Mouse (Mus musculus): ENCODE data around the gene Pigq. TPM values are rescaled to one million over a fixed set of nuclear protein-coding genes. Genes with fewer than 3 reads are reported as not detected.
A peak's percentile ranks its signal among the peaks of the same experiment; 100 is the strongest.

The Pigq gene
- polyA plus RNA-seq, 1 experiment from 2014 or later: 61.2 TPM

- WGBS: under 1% methylated on average over 56 of the region's 58 CpGs
- H3K9ac ChIP-seq (replicated peaks; ENCODE audit: low read depth, low read length): 0 out of 2 replicates have a peak within 1 kb of the TSS, but pooled peaks have one; percentile 2
- no peaks in the 10 kb centered on the region for H3K9me3 ChIP-seq (ENCODE audit: control insufficient read depth, low read length)
- H3K36me3 ChIP-seq (ENCODE audit: control insufficient read depth, insufficient read depth): no peaks in the 10 kb centered on the region; the same call in 1 of the 2 replicates
- ATAC-seq: no peak
- peak within 1 kb of the TSS; percentile 46 for H3K4me2 ChIP-seq (ENCODE audit: low read length)
- peaks cover 11% of the 10 kb centered on the region for H3K4me1 ChIP-seq (replicated peaks; ENCODE audit: control insufficient read depth, insufficient read depth, low read length)
- peak within 1 kb of the TSS; percentile 34 for H3K4me3 ChIP-seq (replicated peaks; ENCODE audit: low read length)
- peaks cover 36% of the 10 kb centered on the region for H3K27me3 ChIP-seq (replicated peaks; ENCODE audit: control insufficient read depth, insufficient read depth, low read length)
- no peak within 1 kb of the TSS for H3K27ac ChIP-seq (ENCODE audit: low read length)
Observed at GRCm38 (mm10) chr17:25951803-25952623, 7.3 kb upstream of the Pigq start, which contains the start of gene A930017K11Rik. Gene A930017K11Rik, minus strand, starts transcription at chr17:25952565.

DNA sequence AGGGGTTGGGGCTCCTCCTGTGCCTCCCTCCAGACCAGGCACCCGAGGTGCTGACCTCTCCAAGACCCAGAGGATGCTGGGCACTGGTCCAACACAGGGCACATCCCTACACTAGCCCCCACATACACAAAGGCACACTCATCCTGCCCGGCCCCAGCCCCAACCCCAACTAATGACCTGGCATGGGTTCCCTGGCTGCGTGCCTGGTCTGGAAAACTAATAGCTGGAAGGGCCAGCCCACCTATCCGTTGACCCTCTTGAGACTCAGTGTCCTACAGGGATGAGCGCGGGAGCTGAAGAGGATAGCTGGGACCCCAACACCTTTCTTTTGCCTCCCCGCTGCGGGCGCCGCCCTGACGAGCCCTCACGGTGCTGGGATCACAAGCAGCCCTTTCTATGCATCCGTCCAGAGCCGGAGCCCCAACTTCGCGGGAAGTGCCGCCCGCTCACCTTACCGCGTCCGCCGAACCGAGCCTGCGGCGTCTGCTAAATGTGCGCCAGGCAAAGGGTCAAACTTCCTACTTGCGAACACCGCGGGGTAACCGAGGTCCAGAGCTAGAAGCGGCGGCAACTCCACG is 6.6 kb upstream of the Pigq start:
- peak overlapping the region; percentile 46 for H3K4me2 ChIP-seq (ENCODE audit: low read length)
- WGBS: 1% methylated on average over 33 of the region's 33 CpGs
- ATAC-seq: no peak
- peaks cover 36% of the 10 kb centered on the region for H3K27me3 ChIP-seq (replicated peaks; ENCODE audit: control insufficient read depth, insufficient read depth, low read length)
- no peaks in the 10 kb centered on the region; the same call in 1 of the 2 replicates for H3K36me3 ChIP-seq (ENCODE audit: control insufficient read depth, insufficient read depth)
- H3K27ac ChIP-seq (ENCODE audit: low read length): no peak overlapping the region
- H3K4me3 ChIP-seq (replicated peaks; ENCODE audit: low read length): peak overlapping the region; percentile 34
- no peak overlapping the region for H3K9ac ChIP-seq (replicated peaks; ENCODE audit: low read depth, low read length)
- H3K4me1 ChIP-seq (replicated peaks; ENCODE audit: control insufficient read depth, insufficient read depth, low read length): peaks cover 11% of the 10 kb centered on the region
- no peaks in the 10 kb centered on the region for H3K9me3 ChIP-seq (ENCODE audit: control insufficient read depth, low read length)

DNA sequence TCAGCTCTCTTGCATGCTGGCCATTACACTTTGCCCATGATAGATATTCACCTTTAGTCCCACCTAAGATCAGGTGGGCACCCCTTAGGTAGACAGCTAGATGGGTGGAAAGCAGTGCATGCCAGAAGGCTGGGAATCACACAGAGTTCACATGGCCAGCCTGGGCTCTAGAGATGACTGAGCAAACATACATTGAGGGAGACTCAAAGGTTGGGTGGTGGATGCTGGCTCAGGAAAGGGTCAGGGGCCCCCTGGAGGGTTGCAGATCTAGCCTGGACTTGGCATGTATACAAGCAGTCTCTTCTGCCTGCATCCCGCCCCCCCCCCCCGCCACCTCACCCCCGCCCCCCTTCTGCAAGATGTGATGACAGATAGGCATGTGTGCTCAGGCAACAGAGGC is 6.0 kb upstream of the Pigq start:
- H3K27me3 ChIP-seq (replicated peaks; ENCODE audit: control insufficient read depth, insufficient read depth, low read length): peaks cover 36% of the 10 kb centered on the region
- H3K4me1 ChIP-seq (replicated peaks; ENCODE audit: control insufficient read depth, insufficient read depth, low read length): peaks cover 11% of the 10 kb centered on the region
- no peaks in the 10 kb centered on the region; the same call in 1 of the 2 replicates for H3K36me3 ChIP-seq (ENCODE audit: control insufficient read depth, insufficient read depth)
- no peak overlapping the region for H3K9ac ChIP-seq (replicated peaks; ENCODE audit: low read depth, low read length)
- WGBS: 0% methylated on average over 1 of the region's 3 CpGs
- no peak for ATAC-seq
- no peak overlapping the region for H3K4me3 ChIP-seq (replicated peaks; ENCODE audit: low read length)
- no peak overlapping the region for H3K27ac ChIP-seq (ENCODE audit: low read length)
- no peak overlapping the region for H3K4me2 ChIP-seq (ENCODE audit: low read length)
- H3K9me3 ChIP-seq (ENCODE audit: control insufficient read depth, low read length): no peaks in the 10 kb centered on the region

DNA sequence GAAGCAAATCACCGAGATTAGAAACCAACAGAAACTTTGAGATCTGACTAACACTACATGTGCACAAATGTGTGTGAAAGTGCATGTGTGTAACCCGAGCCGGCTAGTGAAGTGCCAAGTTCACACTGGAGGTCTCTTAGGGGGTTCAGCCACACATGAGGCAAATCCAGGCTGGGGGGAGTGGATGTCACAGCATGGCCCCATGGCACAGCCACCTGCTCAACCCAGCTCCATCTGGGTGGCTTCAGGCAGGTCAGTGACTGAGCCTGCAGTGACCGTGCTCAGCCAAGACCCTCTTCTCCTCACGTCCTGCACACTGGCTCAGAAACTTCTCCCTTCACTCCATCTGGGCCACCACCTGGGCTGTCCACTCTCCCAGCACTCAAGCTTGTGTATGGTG is 5.2 kb upstream of the Pigq start:
- H3K4me3 ChIP-seq (replicated peaks; ENCODE audit: low read length): no peak overlapping the region
- 80% methylated on average over 5 of the region's 5 CpGs for WGBS
- no peak overlapping the region for H3K27ac ChIP-seq (ENCODE audit: low read length)
- H3K4me2 ChIP-seq (ENCODE audit: low read length): no peak overlapping the region
- ATAC-seq: no peak
- no peaks in the 10 kb centered on the region for H3K36me3 ChIP-seq (ENCODE audit: control insufficient read depth, insufficient read depth)
- H3K27me3 ChIP-seq (replicated peaks; ENCODE audit: control insufficient read depth, insufficient read depth, low read length): peaks cover 36% of the 10 kb centered on the region
- H3K4me1 ChIP-seq (replicated peaks; ENCODE audit: control insufficient read depth, insufficient read depth, low read length): peaks cover 11% of the 10 kb centered on the region
- no peaks in the 10 kb centered on the region for H3K9me3 ChIP-seq (ENCODE audit: control insufficient read depth, low read length)
- H3K9ac ChIP-seq (replicated peaks; ENCODE audit: low read depth, low read length): no peak overlapping the region

DNA sequence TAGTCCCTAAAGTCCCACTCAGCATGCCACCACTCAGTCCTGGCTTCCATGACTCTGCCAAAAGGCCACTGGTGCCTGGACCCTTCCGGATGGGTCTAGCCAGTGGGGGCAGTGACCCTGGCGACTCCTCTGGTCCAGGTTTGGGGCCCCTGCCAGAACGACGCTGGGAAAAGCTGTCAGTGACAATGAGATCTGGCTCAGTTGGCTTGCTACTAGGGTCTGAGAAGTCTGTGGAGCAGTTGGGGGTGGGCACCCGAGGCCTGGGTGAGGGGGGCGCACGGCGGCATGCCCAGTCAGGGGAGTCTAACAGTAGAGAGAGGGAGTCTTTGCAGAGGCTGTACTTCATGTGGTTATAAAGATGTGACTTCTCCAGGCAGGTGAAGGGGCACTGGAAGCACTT is 3.3 kb upstream of the Pigq start:
- H3K36me3 ChIP-seq (ENCODE audit: control insufficient read depth, insufficient read depth): no peaks in the 10 kb centered on the region
- WGBS: 78% methylated on average over 8 of the region's 8 CpGs
- no peak for ATAC-seq

DNA sequence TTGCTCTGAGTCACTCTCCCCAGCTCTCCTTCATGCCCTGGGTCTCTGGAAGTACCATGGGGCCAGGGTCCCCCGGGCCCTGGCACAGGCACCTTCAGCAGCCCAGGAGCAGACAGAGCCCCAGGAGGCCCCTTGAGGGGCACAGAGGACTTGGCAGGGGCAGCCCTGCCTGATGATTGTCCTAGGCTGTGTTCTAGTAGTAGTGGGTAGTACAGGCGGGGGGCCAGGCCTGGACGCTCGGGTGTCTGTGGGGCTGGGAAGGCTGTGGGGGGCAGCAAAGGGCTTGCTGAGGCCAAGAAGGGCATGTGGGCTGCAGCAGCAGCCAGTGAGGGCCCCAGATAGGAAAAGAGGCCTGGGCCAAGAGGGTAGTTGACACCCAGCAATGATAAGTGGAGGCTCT is 2.8 kb upstream of the Pigq start:
- H3K4me1 ChIP-seq (replicated peaks; ENCODE audit: control insufficient read depth, insufficient read depth, low read length): peaks cover 11% of the 10 kb centered on the region
- peaks cover 25% of the 10 kb centered on the region for H3K27me3 ChIP-seq (replicated peaks; ENCODE audit: control insufficient read depth, insufficient read depth, low read length)
- no peak overlapping the region for H3K27ac ChIP-seq (ENCODE audit: low read length)
- H3K4me2 ChIP-seq (ENCODE audit: low read length): no peak overlapping the region
- no peaks in the 10 kb centered on the region for H3K36me3 ChIP-seq (ENCODE audit: control insufficient read depth, insufficient read depth)
- H3K9me3 ChIP-seq (ENCODE audit: control insufficient read depth, low read length): no peaks in the 10 kb centered on the region
- 82% methylated on average over 4 of the region's 4 CpGs for WGBS
- H3K4me3 ChIP-seq (replicated peaks; ENCODE audit: low read length): no peak overlapping the region
- no peak overlapping the region for H3K9ac ChIP-seq (replicated peaks; ENCODE audit: low read depth, low read length)
- no peak for ATAC-seq

More for the DNA sequence above, 3.3 kb upstream of the Pigq start:
- Histone ChIP-seq H3K9me3 (ENCODE audit: control insufficient read depth, low read length) (no peaks in the 10 kb centered on the region), H3K9ac (replicated peaks; ENCODE audit: low read depth, low read length) (no peak overlapping the region), H3K27me3 (replicated peaks; ENCODE audit: control insufficient read depth, insufficient read depth, low read length) (peaks cover 30% of the 10 kb centered on the region), H3K4me3 (replicated peaks; ENCODE audit: low read length) (no peak overlapping the region), H3K4me2 (ENCODE audit: low read length) (no peak overlapping the region), H3K27ac (ENCODE audit: low read length) (no peak overlapping the region), H3K4me1 (replicated peaks; ENCODE audit: control insufficient read depth, insufficient read depth, low read length) (peaks cover 11% of the 10 kb centered on the region)

DNA sequence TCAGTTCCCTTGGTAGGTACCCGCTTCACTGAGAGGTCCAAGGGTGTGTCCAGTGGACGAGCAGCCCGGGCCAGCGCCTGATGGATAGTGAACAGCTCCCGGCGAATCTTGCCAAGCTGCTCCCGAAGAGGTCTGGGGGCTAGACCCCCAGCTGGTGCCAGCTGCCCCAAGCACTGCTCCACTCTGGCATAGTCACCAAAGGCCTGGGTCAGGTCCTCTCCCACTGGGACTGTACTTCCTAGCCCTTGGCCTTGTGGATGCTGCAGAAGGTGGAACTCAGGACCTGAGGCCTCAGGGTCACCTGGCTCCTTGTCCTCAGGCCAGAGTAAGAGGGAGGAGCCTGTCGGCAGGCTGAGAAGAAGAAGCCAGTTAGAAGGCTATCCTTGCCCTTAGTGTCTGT is 2.2 kb upstream of the Pigq start:
- Histone ChIP-seq H3K9me3 (ENCODE audit: control insufficient read depth, low read length) (no peaks in the 10 kb centered on the region), H3K27ac (ENCODE audit: low read length) (no peak overlapping the region), H3K4me3 (replicated peaks; ENCODE audit: low read length) (no peak overlapping the region), H3K27me3 (replicated peaks; ENCODE audit: control insufficient read depth, insufficient read depth, low read length) (peaks cover 18% of the 10 kb centered on the region), H3K4me1 (replicated peaks; ENCODE audit: control insufficient read depth, insufficient read depth, low read length) (peaks cover 14% of the 10 kb centered on the region), H3K9ac (replicated peaks; ENCODE audit: low read depth, low read length) (no peak overlapping the region), H3K4me2 (ENCODE audit: low read length) (no peak overlapping the region), H3K36me3 (ENCODE audit: control insufficient read depth, insufficient read depth) (no peaks in the 10 kb centered on the region)
- no peak for ATAC-seq
- WGBS: 90% methylated on average over 8 of the region's 8 CpGs

GRCm38 (mm10) chr17:25946349-25946748 is 1.6 kb upstream of the Pigq start:
- no peak for ATAC-seq
- Histone ChIP-seq H3K36me3 (ENCODE audit: control insufficient read depth, insufficient read depth) (no peaks in the 10 kb centered on the region), H3K4me2 (ENCODE audit: low read length) (no peak overlapping the region), H3K4me3 (replicated peaks; ENCODE audit: low read length) (no peak overlapping the region), H3K4me1 (replicated peaks; ENCODE audit: control insufficient read depth, insufficient read depth, low read length) (peaks cover 10% of the 10 kb centered on the region), H3K27me3 (replicated peaks; ENCODE audit: control insufficient read depth, insufficient read depth, low read length) (peaks cover 12% of the 10 kb centered on the region), H3K27ac (ENCODE audit: low read length) (no peak overlapping the region), H3K9ac (replicated peaks; ENCODE audit: low read depth, low read length) (no peak overlapping the region), H3K9me3 (ENCODE audit: control insufficient read depth, low read length) (no peaks in the 10 kb centered on the region)
- WGBS: 75% methylated on average over 7 of the region's 7 CpGs

DNA sequence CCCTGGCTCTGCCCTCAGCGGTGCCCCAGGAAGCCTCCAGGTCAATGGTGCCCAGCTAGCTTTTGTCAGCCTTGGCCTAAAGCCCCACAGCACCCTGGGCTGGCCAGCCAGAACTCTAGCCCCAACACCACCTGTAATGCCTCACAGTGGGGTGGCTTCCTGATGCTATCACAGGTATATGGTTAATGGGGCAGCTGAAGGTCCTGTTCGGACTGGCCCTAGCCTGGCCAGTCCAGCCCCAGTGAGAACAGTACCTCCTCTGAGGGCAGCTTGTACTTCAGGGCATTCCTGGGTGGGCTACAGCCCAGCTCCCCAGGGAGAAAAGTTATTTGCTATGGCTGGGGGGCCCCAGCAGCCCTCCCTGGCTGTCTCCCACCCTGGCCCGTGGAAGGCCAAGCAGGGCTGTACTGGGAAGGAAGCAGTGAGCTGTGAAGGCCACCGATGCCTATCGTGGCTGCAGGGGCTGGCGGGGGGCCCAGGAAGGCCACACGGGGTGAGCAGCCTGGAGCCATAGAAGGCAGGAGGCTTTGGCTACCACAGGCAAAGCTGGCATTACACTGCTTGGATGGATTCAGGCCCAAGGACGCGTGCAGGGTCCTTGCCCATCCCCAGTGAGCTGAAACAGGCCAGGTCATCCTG is 900 bp upstream of the Pigq start:
- Histone ChIP-seq H3K27me3 (replicated peaks; ENCODE audit: control insufficient read depth, insufficient read depth, low read length) (peaks cover 8% of the 10 kb centered on the region; the same call in 1 of the 2 replicates), H3K27ac (ENCODE audit: low read length) (no peak overlapping the region), H3K4me3 (replicated peaks; ENCODE audit: low read length) (no peak overlapping the region), H3K36me3 (ENCODE audit: control insufficient read depth, insufficient read depth) (no peaks in the 10 kb centered on the region), H3K4me2 (ENCODE audit: low read length) (no peak overlapping the region), H3K9ac (replicated peaks; ENCODE audit: low read depth, low read length) (no peak overlapping the region), H3K4me1 (replicated peaks; ENCODE audit: control insufficient read depth, insufficient read depth, low read length) (peaks cover 14% of the 10 kb centered on the region), H3K9me3 (ENCODE audit: control insufficient read depth, low read length) (no peaks in the 10 kb centered on the region)
- no peak for ATAC-seq
- WGBS: 58% methylated on average over 9 of the region's 9 CpGs
